Mouse (Mus musculus) liver, adult 2 months (tissue): ENCODE results near the gene Gm853.

Experiments used
- CTCF ChIP-seq: fragments of 200-500 bp; IDR thresholded peaks from 2 replicates; pipeline ENCODE4 v1.5.1; 2011; ENCODE audit warnings: low read depth, low read length, control low read depth
- POLR2A ChIP-seq: fragments of 200-500 bp; IDR thresholded peaks from 2 replicates; pipeline ENCODE4 v1.6.1; 2011; ENCODE audit warnings: low read length, control low read depth; ENCODE audit not compliant: insufficient read depth; ENCODE audit errors: extremely low read depth

GRCm38 (mm10) chr4:130212421-130212820 lies 9.8 kb downstream of the Gm853 start:
- TF ChIP-seq POLR2A (no peak), CTCF (no peak)
